Mouse (Mus musculus): ENCODE measurements at regions not wholly inside any gene's neighbourhood (a gene's known extent, or its start where the extent isn't known, plus 50 kb on each side); places are given as distances from the start of the nearest gene placed in this dataset.

GRCm38 (mm10) chr14:53830717-53831116 lies 423.2 kb downstream of the Dad1 start:
- TF ChIP-seq TCF12 (IDR thresholded peaks at IDR 0.05; ENCODE audit: low read depth, low read length) = no peak
- TF ChIP-seq UBTF (IDR thresholded peaks at IDR 0.05; ENCODE audit: low read depth, low read length) = no peak
- TF ChIP-seq CTCF (conservative IDR thresholded peaks at IDR 0.05 in 1 of 2, IDR thresholded peaks at IDR 0.05 in 1 of 2; ENCODE audit: low read depth in 2 of 2, low read length in 2 of 2) = peak in 1 of 2 experiments; percentile 28; a peak in 2 of 4 replicates
- TF ChIP-seq MAX (IDR thresholded peaks at IDR 0.05; ENCODE audit: low read length) = no peak
- no peak for TF ChIP-seq ZNF384 (IDR thresholded peaks at IDR 0.05; ENCODE audit: low read depth, low read length)
- TF ChIP-seq USF2 (conservative IDR thresholded peaks at IDR 0.05; ENCODE audit: low read depth, low read length) = no peak
